Mouse (Mus musculus) embryonic facial prominence, embryonic 14.5 days (tissue): ENCODE measurements at regions not wholly inside any gene's neighbourhood (a gene's known extent, or its start where the extent isn't known, plus 50 kb on each side); places are given as distances from the start of the nearest gene placed in this dataset.
A peak's percentile ranks its signal among the peaks of the same experiment; 100 is the strongest.

ENCODE experiments used
- ATAC-seq: fragments of 200-750 bp; cut with Nextera tagmentation; 2 replicates; pipeline ENCODE4 v1.8.0; 2017; ENCODE audit warnings: low read depth, moderate number of reproducible peaks, moderate TSS enrichment
- DNase-seq: peaks from one replicate; pipeline ENCODE4 v3.0.0-alpha.2; 2015; ENCODE audit warnings: low spot score
- H3K27ac ChIP-seq: fragments of 300-500 bp; sonication (generic); replicated peaks from 2 replicates; pipeline ENCODE4 v1.5.1; 2014; ENCODE audit warnings: low read depth, mild to moderate bottlenecking, low read length, moderate library complexity
- H3K27me3 ChIP-seq: fragments of 300-500 bp; sonication (generic); replicated peaks from 2 replicates; pipeline ENCODE4 v1.6.1; 2014; ENCODE audit warnings: low read length; ENCODE audit not compliant: control insufficient read depth, insufficient read depth
- H3K36me3 ChIP-seq: fragments of 300-500 bp; sonication (generic); 2 replicates; pipeline ENCODE4 v1.6.1; 2014; ENCODE audit warnings: low read length, mixed read lengths; ENCODE audit not compliant: control insufficient read depth, insufficient read depth
- H3K4me1 ChIP-seq: fragments of 300-500 bp; sonication (generic); 2 replicates; pipeline ENCODE4 v1.6.1; 2014; ENCODE audit warnings: antibody characterized with exemption, low read length; ENCODE audit not compliant: control insufficient read depth, insufficient read depth
- H3K4me2 ChIP-seq: fragments of 300-500 bp; sonication (generic); 2 replicates; pipeline ENCODE4 v1.6.1; 2014; ENCODE audit warnings: low read depth, mild to moderate bottlenecking, low read length, moderate library complexity, mixed read lengths
- H3K4me3 ChIP-seq: fragments of 300-500 bp; sonication (generic); 2 replicates; pipeline ENCODE4 v1.5.1; 2014; ENCODE audit warnings: low read depth, mild to moderate bottlenecking, low read length
- H3K9ac ChIP-seq: fragments of 300-500 bp; sonication (generic); 2 replicates; pipeline ENCODE4 v1.6.1; 2014; ENCODE audit warnings: low read depth, mild to moderate bottlenecking, low read length, moderate library complexity, mixed read lengths
- H3K9me3 ChIP-seq: fragments of 300-500 bp; sonication (generic); 2 replicates; pipeline ENCODE4 v1.6.1; 2016; ENCODE audit warnings: low read length; ENCODE audit not compliant: control insufficient read depth
- WGBS: fragments of 180-500 bp; shearing (Covaris S2); extraction: QIAGEN DNeasy Blood & Tissue Kit; methylation state at CpG from one replicate; pipeline ENCODE4 v1.1.7; 2014; 5-methylcytosine and 5-hydroxymethylcytosine counted together

GRCm38 (mm10) chr10:43769026-43769425, 132.5 kb downstream of the Qrsl1 start:
- Histone ChIP-seq H3K4me1 (no peaks in the 10 kb centered on the region), H3K9ac (no peak overlapping the region), H3K27me3 (no peaks in the 10 kb centered on the region), H3K36me3 (no peaks in the 10 kb centered on the region), H3K4me3 (no peak overlapping the region), H3K9me3 (no peaks in the 10 kb centered on the region), H3K4me2 (no peak overlapping the region), H3K27ac (no peak overlapping the region)
- no peak for DNase-seq
- WGBS = 71% methylated on average over 3 of the region's 3 CpGs
- no peak for ATAC-seq

- Histone ChIP-seq H3K4me2 (no peak overlapping the region), H3K36me3 (no peaks in the 10 kb centered on the region), H3K9ac (no peak overlapping the region), H3K4me3 (no peak overlapping the region), H3K27ac (no peak overlapping the region), H3K4me1 (no peaks in the 10 kb centered on the region), H3K27me3 (no peaks in the 10 kb centered on the region), H3K9me3 (no peaks in the 10 kb centered on the region)
- ATAC-seq (no peak), DNase-seq (no peak)
- 85% methylated on average over 1 of the region's 1 CpGs for WGBS
Measured at GRCm38 (mm10) chr10:43775807-43776206, 125.7 kb downstream of the Qrsl1 start.

GRCm38 (mm10) chr10:43777612-43778600, 123.6 kb downstream of the Qrsl1 start:
- Histone ChIP-seq H3K9ac (no peak overlapping the region), H3K27me3 (no peaks in the 10 kb centered on the region), H3K4me2 (no peak overlapping the region), H3K4me1 (no peaks in the 10 kb centered on the region), H3K36me3 (no peaks in the 10 kb centered on the region), H3K4me3 (no peak overlapping the region), H3K27ac (0 out of 2 replicates have a peak overlapping the region, but pooled peaks have one; percentile 39), H3K9me3 (peaks cover 5% of the 10 kb centered on the region; the same call in 1 of the 2 replicates)
- ATAC-seq (no peak), DNase-seq (peak; percentile 13)
- WGBS = 79% methylated on average over 28 of the region's 28 CpGs

- ATAC-seq = no peak
Measured at GRCm38 (mm10) chr10:43780571-43780970, 121.0 kb downstream of the Qrsl1 start.

GRCm38 (mm10) chr10:43783304-43783703, 118.2 kb downstream of the Qrsl1 start:
- H3K4me1 ChIP-seq = no peaks in the 10 kb centered on the region
- H3K4me3 ChIP-seq = no peak overlapping the region
- DNase-seq (no peak), ATAC-seq (no peak)
- H3K9ac ChIP-seq = no peak overlapping the region
- peaks cover 7% of the 10 kb centered on the region; the same call in 1 of the 2 replicates for H3K9me3 ChIP-seq
- 84% methylated on average over 3 of the region's 3 CpGs for WGBS
- H3K36me3 ChIP-seq = no peaks in the 10 kb centered on the region
- H3K27ac ChIP-seq = no peak overlapping the region
- H3K27me3 ChIP-seq = no peaks in the 10 kb centered on the region
- no peak overlapping the region for H3K4me2 ChIP-seq

More at GRCm38 (mm10) chr10:43780571-43780970, 121.0 kb downstream of the Qrsl1 start:
- WGBS = 94% methylated on average over 4 of the region's 4 CpGs
- H3K4me3 ChIP-seq = no peak overlapping the region
- H3K9ac ChIP-seq = no peak overlapping the region
- no peaks in the 10 kb centered on the region for H3K27me3 ChIP-seq
- no peak for DNase-seq
- no peak overlapping the region for H3K4me2 ChIP-seq
- H3K4me1 ChIP-seq = no peaks in the 10 kb centered on the region
- peaks cover 7% of the 10 kb centered on the region; the same call in 1 of the 2 replicates for H3K9me3 ChIP-seq
- no peak overlapping the region for H3K27ac ChIP-seq
- no peaks in the 10 kb centered on the region for H3K36me3 ChIP-seq

- Histone ChIP-seq H3K9me3 (no peaks in the 10 kb centered on the region), H3K4me1 (no peaks in the 10 kb centered on the region), H3K9ac (no peak overlapping the region), H3K27ac (no peak overlapping the region), H3K4me2 (no peak overlapping the region), H3K4me3 (no peak overlapping the region), H3K27me3 (no peaks in the 10 kb centered on the region), H3K36me3 (no peaks in the 10 kb centered on the region)
- WGBS = 91% methylated on average over 4 of the region's 4 CpGs
- DNase-seq (no peak), ATAC-seq (no peak)
Measured at GRCm38 (mm10) chr10:43790780-43791179, 110.8 kb downstream of the Qrsl1 start.

GRCm38 (mm10) chr10:43791525-43792021, 110.0 kb downstream of the Qrsl1 start:
- Histone ChIP-seq H3K36me3 (no peaks in the 10 kb centered on the region), H3K4me3 (no peak overlapping the region), H3K27ac (no peak overlapping the region), H3K4me2 (no peak overlapping the region), H3K27me3 (no peaks in the 10 kb centered on the region), H3K4me1 (no peaks in the 10 kb centered on the region), H3K9ac (no peak overlapping the region), H3K9me3 (no peaks in the 10 kb centered on the region)
- WGBS = 90% methylated on average over 4 of the region's 4 CpGs
- ATAC-seq (no peak), DNase-seq (no peak)

GRCm38 (mm10) chr10:43792618-43793017, 108.9 kb downstream of the Qrsl1 start:
- Histone ChIP-seq H3K27ac (no peak overlapping the region), H3K4me1 (no peaks in the 10 kb centered on the region), H3K4me2 (no peak overlapping the region), H3K9ac (no peak overlapping the region), H3K36me3 (no peaks in the 10 kb centered on the region), H3K27me3 (no peaks in the 10 kb centered on the region), H3K4me3 (no peak overlapping the region), H3K9me3 (no peaks in the 10 kb centered on the region)
- ATAC-seq = no peak
- 74% methylated on average over 3 of the region's 3 CpGs for WGBS
- no peak for DNase-seq
